Mouse (Mus musculus): ENCODE measurements at regions not wholly inside any gene's neighbourhood (a gene's known extent, or its start where the extent isn't known, plus 50 kb on each side); places are given as distances from the start of the nearest gene placed in this dataset.

DNA sequence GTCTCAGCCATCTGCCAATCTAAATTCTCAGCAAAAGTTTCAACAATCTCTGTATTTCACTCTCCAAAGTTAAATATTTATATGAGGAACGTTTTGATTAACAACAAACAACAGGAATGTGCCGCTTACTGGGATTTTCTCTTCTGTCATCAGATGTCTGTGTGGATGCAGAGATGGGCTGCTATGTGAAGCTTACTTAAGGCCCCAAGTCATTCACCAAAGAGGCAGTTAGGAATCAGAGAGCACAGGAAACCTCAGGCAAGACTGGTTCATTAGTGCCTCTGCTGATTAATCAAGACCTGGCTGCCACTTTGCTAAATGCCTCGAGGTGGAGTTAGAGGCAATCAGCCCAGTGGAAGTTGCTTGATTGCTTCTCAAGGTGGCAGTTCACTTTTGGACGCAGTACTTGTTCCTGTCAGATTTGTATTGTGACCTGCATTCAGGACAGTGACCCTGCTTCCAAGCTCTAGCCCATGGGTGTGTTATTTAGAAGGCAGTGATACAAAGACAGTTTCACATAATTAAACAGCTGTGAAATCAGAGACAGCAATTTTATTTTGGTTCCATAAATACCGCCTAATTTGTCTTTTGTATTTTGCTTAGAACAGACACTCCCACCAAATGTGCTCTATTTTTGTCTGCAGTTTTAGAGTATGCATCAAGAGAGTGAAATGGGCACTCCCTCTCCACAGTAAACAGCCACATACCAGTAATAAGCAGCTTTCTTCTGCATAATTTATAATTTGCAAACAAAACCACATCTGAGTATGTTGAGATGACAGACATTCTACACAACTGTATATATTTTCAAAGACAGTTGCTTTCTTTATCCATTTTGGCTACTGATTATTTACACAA, 457.3 kb downstream of the Serpinb8 start:
- no peak for TF ChIP-seq CTCF (IDR thresholded peaks at IDR 0.05; ENCODE audit: borderline replicate concordance, insufficient read depth, low read depth, low read length)
- no peak for TF ChIP-seq POLR2A (IDR thresholded peaks at IDR 0.05; ENCODE audit: borderline replicate concordance, insufficient read depth, low read length)

Measured in cerebellum, adult 2 months (tissue).